Mouse (Mus musculus) bone marrow macrophage, adult 2 months (primary cell): Measurements from ENCODE around the gene Gm39115. TPM values are rescaled to one million over a fixed set of nuclear protein-coding genes. Genes with fewer than 3 reads are reported as not detected.
"Not testable (repeated sequence)": the region's sequence is repeated elsewhere in the genome, so short reads cannot be mapped to it uniquely, and the experiment has no call there.

Experiments used
- H3K27ac ChIP-seq: 2 replicates; pipeline ENCODE4 v1.5.1; 2012; ENCODE audit warnings: low read depth, low read length; ENCODE audit not compliant: insufficient read depth
- H3K4me1 ChIP-seq: 2 replicates; pipeline ENCODE4 v1.6.1; 2012; ENCODE audit warnings: low read length; ENCODE audit not compliant: control insufficient read depth, insufficient read depth
- H3K4me3 ChIP-seq: 2 replicates; pipeline ENCODE4 v1.5.1; 2012; ENCODE audit warnings: mild to moderate bottlenecking, low read length, moderate library complexity; ENCODE audit not compliant: insufficient read depth
- CTCF ChIP-seq: IDR thresholded peaks from 2 replicates; pipeline ENCODE4 v1.5.1; 2012; ENCODE audit warnings: low read depth, mild to moderate bottlenecking, low read length, moderate library complexity
- POLR2A ChIP-seq: IDR thresholded peaks from 2 replicates; pipeline ENCODE4 v1.6.1; 2012; ENCODE audit warnings: mild to moderate bottlenecking, low read depth, low read length, borderline replicate concordance
- polyA plus RNA-seq: library from polyadenylated mRNA; stranded (reverse); fragments of >200 nt; gene quantifications from 2 replicates; pipeline ENCODE4 v1.2.4, GENCODE M21; 2012; ENCODE audit not compliant: missing spikeins, insufficient read depth, insufficient read length

Gm39115 gene
- polyA plus RNA-seq, result not detected in 2 replicates

GRCm38 (mm10) chr7:142135934-142136333 is at the start of gene Gm39115:
TSS of gene Gm39115 (minus strand) at chr7:142136034.
- H3K4me3 ChIP-seq, H3K27ac ChIP-seq, H3K4me1 ChIP-seq: not testable (repeated sequence)

GRCm38 (mm10) chr7:142181021-142181420 is 45.2 kb upstream of the Gm39115 start:
- TF ChIP-seq CTCF, result no peak
- no peak for TF ChIP-seq POLR2A
- no peak overlapping the region for H3K27ac ChIP-seq
- H3K4me3 ChIP-seq, result no peak overlapping the region
- H3K4me1 ChIP-seq, result no peaks in the 10 kb centered on the region

GRCm38 (mm10) chr7:142178685-142179084 is 42.9 kb upstream of the Gm39115 start:
- Histone ChIP-seq H3K27ac (no peak overlapping the region), H3K4me1 (no peaks in the 10 kb centered on the region), H3K4me3 (no peak overlapping the region)
- TF ChIP-seq POLR2A (no peak), CTCF (no peak)

GRCm38 (mm10) chr7:142175905-142176304 is 40.1 kb upstream of the Gm39115 start, which contains the start of gene Krtap5-2:
TSS of gene Krtap5-2 (minus strand) at chr7:142176005.
- not testable (repeated sequence) for H3K27ac ChIP-seq, H3K4me3 ChIP-seq, H3K4me1 ChIP-seq

GRCm38 (mm10) chr7:142169836-142170235 is 34.0 kb upstream of the Gm39115 start:
- Histone ChIP-seq H3K4me1 (no peaks in the 10 kb centered on the region), H3K27ac (no peak overlapping the region), H3K4me3 (no peak overlapping the region)
- TF ChIP-seq CTCF (no peak), POLR2A (no peak)

- not testable (repeated sequence) for H3K4me3 ChIP-seq, H3K4me1 ChIP-seq, H3K27ac ChIP-seq
Observed at GRCm38 (mm10) chr7:142165639-142166038, 29.8 kb upstream of the Gm39115 start, which contains the start of gene Gm4553. TSS of gene Gm4553 (minus strand) at chr7:142165739.

GRCm38 (mm10) chr7:142159366-142159765 is 23.5 kb upstream of the Gm39115 start:
- TF ChIP-seq CTCF (no peak), POLR2A (no peak)

GRCm38 (mm10) chr7:142157013-142157412 is 21.2 kb upstream of the Gm39115 start, which contains the start of gene Gm29735:
TSS of gene Gm29735 (minus strand) at chr7:142157113.
- H3K4me3 ChIP-seq, H3K4me1 ChIP-seq, H3K27ac ChIP-seq: not testable (repeated sequence)

More at GRCm38 (mm10) chr7:142159366-142159765, 23.5 kb upstream of the Gm39115 start:
- Histone ChIP-seq H3K4me3 (no peak overlapping the region), H3K27ac (no peak overlapping the region), H3K4me1 (no peaks in the 10 kb centered on the region)

- no peaks in the 10 kb centered on the region for H3K4me1 ChIP-seq
- H3K27ac ChIP-seq, result no peak overlapping the region
- no peak overlapping the region for H3K4me3 ChIP-seq
- no peak for TF ChIP-seq POLR2A
- TF ChIP-seq CTCF, result no peak
Observed at GRCm38 (mm10) chr7:142155308-142155707, 19.5 kb upstream of the Gm39115 start.

GRCm38 (mm10) chr7:142152191-142152590 is 16.4 kb upstream of the Gm39115 start:
- Histone ChIP-seq H3K4me1 (no peaks in the 10 kb centered on the region), H3K27ac (no peak overlapping the region), H3K4me3 (no peak overlapping the region)
- TF ChIP-seq POLR2A, result no peak
- TF ChIP-seq CTCF, result no peak

GRCm38 (mm10) chr7:142148633-142149032 is 12.8 kb upstream of the Gm39115 start:
- H3K4me3 ChIP-seq, result no peak overlapping the region
- H3K4me1 ChIP-seq, result no peaks in the 10 kb centered on the region
- TF ChIP-seq CTCF (no peak), POLR2A (no peak)
- H3K27ac ChIP-seq, result no peak overlapping the region

GRCm38 (mm10) chr7:142146033-142146432 is 10.2 kb upstream of the Gm39115 start:
- no peak for TF ChIP-seq CTCF
- TF ChIP-seq POLR2A, result no peak
- Histone ChIP-seq H3K4me1 (no peaks in the 10 kb centered on the region), H3K4me3 (no peak overlapping the region)

More at GRCm38 (mm10) chr7:142146033-142146432, 10.2 kb upstream of the Gm39115 start:
- no peak overlapping the region for H3K27ac ChIP-seq
